Mouse (Mus musculus): ENCODE measurements at regions not wholly inside any gene's neighbourhood (a gene's known extent, or its start where the extent isn't known, plus 50 kb on each side); places are given as distances from the start of the nearest gene placed in this dataset.

- no peak for TF ChIP-seq TCF12 (IDR thresholded peaks at IDR 0.05; ENCODE audit: low read depth, low read length)
- TF ChIP-seq GABPA (IDR thresholded peaks at IDR 0.05; ENCODE audit: insufficient replicate concordance, low read depth, low read length): no peak
- peaks cover 0 to 13% of the 10 kb centered on the region in 2 experiments; a peak in 2 of 4 replicates for H3K4me1 ChIP-seq (ENCODE audit: control insufficient read depth in 1 of 2, insufficient read depth in 2 of 2)
- no peaks in the 10 kb centered on the region for H3K27me3 ChIP-seq (replicated peaks)
- no peak overlapping the region for H3K27ac ChIP-seq (ENCODE audit: insufficient read depth, low read depth)
- dilution Hi-C loops (cut with MboI; ENCODE audit: extremely low pct_ligation_motif_present, extremely low pct_unique_long_range_greater_than_20kb, low sequenced_read_pairs): no loop called here
- no peak overlapping the region for H3K4me3 ChIP-seq (replicated peaks in 1 of 3; ENCODE audit: low read depth in 2 of 3, low read length in 2 of 3, poor library complexity in 1 of 3)
- in situ Hi-C loops (cut with MboI; ENCODE audit: low pct_ligation_motif_present, low pct_unique_long_range_greater_than_20kb, low sequenced_read_pairs): no loop called here
- H3K4me2 ChIP-seq (ENCODE audit: insufficient read depth, low read depth, poor library complexity, severe bottlenecking): no peak overlapping the region
- H3K9ac ChIP-seq (ENCODE audit: insufficient read depth, low read depth): no peak overlapping the region
- no peaks in the 10 kb centered on the region for H3K79me2 ChIP-seq (replicated peaks; ENCODE audit: control insufficient read depth, extremely low read depth, insufficient read depth, poor library complexity, severe bottlenecking)
- DNase-seq (ENCODE audit: extremely low read depth): no peak
- no peaks in the 10 kb centered on the region for H3K36me3 ChIP-seq (replicated peaks in 1 of 2; ENCODE audit: control insufficient read depth in 1 of 2, insufficient read depth in 1 of 2, low read length in 1 of 2)
- H3K9me3 ChIP-seq (replicated peaks; ENCODE audit: low read length): no peaks in the 10 kb centered on the region
Observed at GRCm38 (mm10) chr3:128036538-128036937, 140.4 kb upstream of the Fam241a start.

DNA sequence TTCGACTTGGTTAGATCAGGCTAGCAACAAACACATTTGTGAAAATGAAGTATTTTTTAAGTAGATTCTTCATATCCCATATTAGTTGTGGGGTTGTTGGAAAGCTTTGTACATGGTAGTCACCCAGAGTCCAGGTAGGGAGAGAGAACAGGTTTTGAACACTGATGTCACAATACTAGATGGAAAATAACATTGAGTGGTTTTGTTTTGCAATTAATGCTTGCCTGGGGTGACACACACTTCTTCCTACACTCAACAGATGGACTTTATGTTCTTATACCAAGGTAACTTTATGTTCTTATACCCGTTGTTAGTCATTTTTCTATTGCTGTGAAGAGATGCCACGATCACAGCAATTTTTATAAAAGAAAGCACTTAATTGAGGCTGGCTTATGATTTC is 134.2 kb upstream of the Fam241a start:
- Histone ChIP-seq H3K27me3 (replicated peaks) (no peaks in the 10 kb centered on the region), H3K27ac (ENCODE audit: insufficient read depth, low read depth) (no peak overlapping the region), H3K36me3 (replicated peaks in 1 of 2; ENCODE audit: control insufficient read depth in 1 of 2, insufficient read depth in 1 of 2, low read length in 1 of 2) (no peaks in the 10 kb centered on the region), H3K4me2 (ENCODE audit: insufficient read depth, low read depth, poor library complexity, severe bottlenecking) (no peak overlapping the region), H3K4me1 (ENCODE audit: control insufficient read depth in 1 of 2, insufficient read depth in 2 of 2) (peaks cover 0 to 9% of the 10 kb centered on the region in 2 experiments; a peak in 1 of 4 replicates), H3K9ac (ENCODE audit: insufficient read depth, low read depth) (no peak overlapping the region), H3K79me2 (replicated peaks; ENCODE audit: control insufficient read depth, extremely low read depth, insufficient read depth, poor library complexity, severe bottlenecking) (no peaks in the 10 kb centered on the region), H3K9me3 (replicated peaks; ENCODE audit: low read length) (no peaks in the 10 kb centered on the region), H3K4me3 (replicated peaks in 1 of 3; ENCODE audit: low read depth in 2 of 3, low read length in 2 of 3, poor library complexity in 1 of 3) (no peak overlapping the region)
- no peak for TF ChIP-seq CHD1 (IDR thresholded peaks at IDR 0.05; ENCODE audit: low read depth, low read length)
- TF ChIP-seq NRF1 (IDR thresholded peaks at IDR 0.05; ENCODE audit: low read depth, low read length): no peak
- no peak for TF ChIP-seq POLR2A (IDR thresholded peaks at IDR 0.05; ENCODE audit: low read depth, low read length)
- TF ChIP-seq ELF1 (IDR thresholded peaks at IDR 0.05; ENCODE audit: low read depth, low read length): no peak
- no peak for TF ChIP-seq E2F4 (IDR thresholded peaks at IDR 0.05; ENCODE audit: insufficient replicate concordance, low read depth, low read length)
- TF ChIP-seq MAFK (IDR thresholded peaks at IDR 0.05; ENCODE audit: insufficient replicate concordance, low read length): no peak
- no peak for TF ChIP-seq POLR2AphosphoS2 (IDR thresholded peaks at IDR 0.05; ENCODE audit: low read depth, low read length)
- TF ChIP-seq JUN (IDR thresholded peaks at IDR 0.05; ENCODE audit: insufficient read depth, low read depth, low read length): no peak
- no peak for TF ChIP-seq GABPA (IDR thresholded peaks at IDR 0.05; ENCODE audit: insufficient replicate concordance, low read depth, low read length)
- TF ChIP-seq RAD21 (IDR thresholded peaks at IDR 0.05; ENCODE audit: low read depth, low read length): no peak
- TF ChIP-seq ZNF384 (IDR thresholded peaks at IDR 0.05; ENCODE audit: low read depth, low read length): no peak
- no peak for TF ChIP-seq ZKSCAN1 (IDR thresholded peaks at IDR 0.05; ENCODE audit: borderline replicate concordance, low read depth, low read length)
- no peak for TF ChIP-seq USF1 (IDR thresholded peaks at IDR 0.05; ENCODE audit: low read depth, low read length)
- no peak for TF ChIP-seq HCFC1 (IDR thresholded peaks at IDR 0.05; ENCODE audit: low read depth, low read length)
- no peak for TF ChIP-seq ZMIZ1 (IDR thresholded peaks at IDR 0.05; ENCODE audit: low read depth, low read length)
- no peak for TF ChIP-seq IRF4 (IDR thresholded peaks at IDR 0.05; ENCODE audit: low read depth, low read length)
- dilution Hi-C loops (cut with MboI; ENCODE audit: extremely low pct_ligation_motif_present, extremely low pct_unique_long_range_greater_than_20kb, low sequenced_read_pairs): no loop called here
- no peak for DNase-seq (ENCODE audit: extremely low read depth)
- in situ Hi-C loops (cut with MboI; ENCODE audit: low pct_ligation_motif_present, low pct_unique_long_range_greater_than_20kb, low sequenced_read_pairs): no loop called here
